Mouse (Mus musculus): ENCODE results near the gene E2f1. TPM values are rescaled to one million over a fixed set of nuclear protein-coding genes. Genes with fewer than 3 reads are reported as not detected.

E2f1 gene
- polyA plus RNA-seq, 1 experiment from 2014 or later, result 18.0 TPM

Other genes starting within 250 kb of the E2f1 start
- 15.7 and 18.7 TPM in 2 replicates for gene Cdk5rap1, start 196.9 kb downstream of the E2f1 start, polyA plus RNA-seq (2016; fragmentation: Nextera tagmentation; extraction: Ambion mirVana)
- gene Snta1, start 161.8 kb downstream of the E2f1 start, polyA plus RNA-seq (2016; fragmentation: Nextera tagmentation; extraction: Ambion mirVana), result 28.1 and 42.0 TPM in 2 replicates
- 37.3 and 44.6 TPM in 2 replicates for gene Cbfa2t2, start 133.4 kb downstream of the E2f1 start, polyA plus RNA-seq (2016; fragmentation: Nextera tagmentation; extraction: Ambion mirVana)
- 1.2 and 1.5 TPM in 2 replicates for gene 1700003F12Rik, start 22.8 kb downstream of the E2f1 start, polyA plus RNA-seq (2016; fragmentation: Nextera tagmentation; extraction: Ambion mirVana)
- 0.31 and 0.43 TPM in 2 replicates for gene Actl10, start 18.1 kb downstream of the E2f1 start, polyA plus RNA-seq (2016; fragmentation: Nextera tagmentation; extraction: Ambion mirVana)
- 0.94 and 1.6 TPM in 2 replicates for gene Necab3, start 11.0 kb downstream of the E2f1 start, polyA plus RNA-seq (2016; fragmentation: Nextera tagmentation; extraction: Ambion mirVana)
- 19.9 and 21.5 TPM in 2 replicates for gene Pxmp4, start 33.8 kb upstream of the E2f1 start, polyA plus RNA-seq (2016; fragmentation: Nextera tagmentation; extraction: Ambion mirVana)
- gene Zfp341, start 43.4 kb upstream of the E2f1 start, polyA plus RNA-seq (2016; fragmentation: Nextera tagmentation; extraction: Ambion mirVana), result 0.87 and 0.95 TPM in 2 replicates
- gene 4930519P11Rik, start 43.5 kb upstream of the E2f1 start, polyA plus RNA-seq (2016; fragmentation: Nextera tagmentation; extraction: Ambion mirVana), result 0.32 and 0.69 TPM in 2 replicates
- 13.5 and 17.4 TPM in 2 replicates for gene Chmp4b, start 81.8 kb upstream of the E2f1 start, polyA plus RNA-seq (2016; fragmentation: Nextera tagmentation; extraction: Ambion mirVana)
- gene Gm14214, start 200.1 kb upstream of the E2f1 start, polyA plus RNA-seq (2016; fragmentation: Nextera tagmentation; extraction: Ambion mirVana), result not detected in 2 replicates
- 36.3 and 48.9 TPM in 2 replicates for gene Raly, start 221.2 kb upstream of the E2f1 start, polyA plus RNA-seq (2016; fragmentation: Nextera tagmentation; extraction: Ambion mirVana)
- 0.78 and 2.5 TPM in 2 replicates for gene a, start 221.5 kb upstream of the E2f1 start, polyA plus RNA-seq (2016; fragmentation: Nextera tagmentation; extraction: Ambion mirVana)

All from heart, embryonic 10.5 days (tissue).